Mouse (Mus musculus): ENCODE results near the gene Dgkk. TPM values are rescaled to one million over a fixed set of nuclear protein-coding genes. Genes with fewer than 3 reads are reported as not detected.
"Not testable (repeated sequence)": the region's sequence is repeated elsewhere in the genome, so short reads cannot be mapped to it uniquely, and the experiment has no call there.

The Dgkk gene
- 0.34 and 0.44 TPM in 2 replicates for polyA plus RNA-seq (2016; fragmentation: Nextera tagmentation; extraction: Ambion mirVana)

DNA sequence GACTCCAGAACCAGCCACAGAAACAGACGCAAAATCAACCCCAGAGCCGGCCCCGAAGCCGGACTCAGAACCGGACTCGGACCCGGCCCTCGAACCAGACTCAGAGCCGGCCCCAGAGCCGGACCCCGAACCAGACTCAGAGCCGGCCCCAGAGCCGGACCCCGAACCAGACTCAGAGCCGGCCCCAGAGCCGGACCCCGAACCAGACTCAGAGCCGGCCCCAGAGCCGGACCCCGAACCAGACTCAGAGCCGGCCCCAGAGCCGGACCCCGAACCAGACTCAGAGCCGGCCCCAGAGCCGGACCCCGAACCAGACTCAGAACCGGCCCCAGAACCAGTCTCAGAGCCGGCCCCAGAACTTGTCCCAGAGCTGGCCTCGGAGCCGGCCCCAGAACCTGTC lies at the start of gene Dgkk:
Gene Dgkk, plus strand, starts transcription at position 301 of the 400 bp plus-strand sequence.
- peaks cover 38% of the 10 kb centered on the region for H3K27me3 ChIP-seq (ENCODE audit: low read depth, poor library complexity, severe bottlenecking)
- H3K36me3 ChIP-seq; H3K4me1 ChIP-seq; DNase-seq (ENCODE audit: low spot score); H3K27ac ChIP-seq (replicated peaks); H3K9me3 ChIP-seq (replicated peaks): not testable (repeated sequence)
- H3K4me3 ChIP-seq: peak within 1 kb of the TSS; percentile 52
- WGBS: 33% methylated on average over 20 of the region's 30 CpGs

DNA sequence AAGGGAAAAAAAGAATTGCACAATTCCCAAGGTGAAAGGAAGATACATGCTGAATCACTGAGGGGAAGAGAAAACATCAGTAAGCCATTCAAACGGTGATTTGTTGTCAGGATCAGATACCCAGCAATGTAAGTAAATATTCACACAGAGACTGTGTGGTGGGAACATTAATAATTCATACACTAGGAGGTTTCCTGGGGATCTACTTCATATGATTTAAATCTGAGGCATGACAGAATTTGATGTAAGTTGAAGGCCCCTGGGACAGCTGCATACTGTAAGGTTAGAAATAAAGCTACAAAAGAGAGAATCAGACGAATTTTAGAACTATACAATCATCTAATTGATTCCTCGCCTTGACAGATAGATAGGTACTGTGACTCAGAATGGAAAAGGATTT lies 45.1 kb upstream of the Dgkk start:
- Histone ChIP-seq H3K4me1 (no peaks in the 10 kb centered on the region), H3K36me3 (no peaks in the 10 kb centered on the region), H3K27me3 (ENCODE audit: low read depth, poor library complexity, severe bottlenecking) (no peaks in the 10 kb centered on the region), H3K9me3 (replicated peaks) (no peaks in the 10 kb centered on the region), H3K4me3 (no peak overlapping the region), H3K27ac (replicated peaks) (no peak overlapping the region)
- 71% methylated on average over 3 of the region's 3 CpGs for WGBS
- DNase-seq (ENCODE audit: low spot score): no peak

DNA sequence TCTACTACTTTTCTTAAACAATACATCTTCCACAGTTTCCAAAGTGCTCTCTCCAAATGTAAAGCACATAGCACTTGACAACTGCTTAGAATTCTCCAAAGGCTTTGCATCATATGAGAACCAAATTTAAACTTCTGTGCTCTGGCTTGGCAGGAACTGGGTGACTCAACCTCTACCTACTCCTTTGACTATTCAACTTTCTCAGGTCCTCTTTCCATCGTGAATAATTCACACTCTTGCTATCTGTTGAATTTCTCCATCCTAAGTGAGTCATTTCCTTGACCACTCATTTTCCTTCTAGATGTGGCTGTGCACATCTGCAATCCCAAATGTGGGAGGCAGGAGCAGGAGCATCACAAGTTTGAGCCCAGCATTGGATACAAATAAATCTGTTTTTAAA lies 28.4 kb upstream of the Dgkk start:
- H3K4me3 ChIP-seq: no peak overlapping the region

DNA sequence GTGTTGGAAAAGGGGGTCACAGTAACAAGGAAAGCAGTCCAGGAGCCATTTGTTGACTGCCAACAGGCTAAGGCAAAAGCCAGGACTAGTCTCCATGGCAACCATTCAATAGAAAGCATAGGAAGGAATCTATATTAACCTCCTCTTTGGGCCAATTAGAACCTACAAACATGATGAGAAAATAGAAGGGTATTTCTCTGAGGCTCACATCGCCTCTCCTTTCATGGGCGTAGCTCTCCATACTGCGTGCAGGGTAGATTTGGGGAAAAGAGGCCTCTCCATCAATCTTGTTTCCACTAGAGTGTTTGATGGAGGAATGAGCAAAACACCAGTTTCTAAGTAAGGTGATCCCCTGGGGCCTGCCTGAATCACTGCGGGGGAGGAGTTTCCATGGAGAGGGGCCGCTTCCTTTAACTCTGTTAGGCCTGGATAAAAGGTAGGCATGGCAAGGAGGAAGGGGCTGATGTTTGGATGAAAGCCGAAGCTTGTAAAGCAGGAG lies 27.5 kb upstream of the Dgkk start:
- no peaks in the 10 kb centered on the region for H3K36me3 ChIP-seq
- no peak overlapping the region for H3K27ac ChIP-seq (replicated peaks)
- peaks cover 5% of the 10 kb centered on the region for H3K4me1 ChIP-seq
- H3K9me3 ChIP-seq (replicated peaks): no peaks in the 10 kb centered on the region
- WGBS: 33% methylated on average over 6 of the region's 6 CpGs
- no peaks in the 10 kb centered on the region for H3K27me3 ChIP-seq (ENCODE audit: low read depth, poor library complexity, severe bottlenecking)
- DNase-seq (ENCODE audit: low spot score): peak; percentile 13
- H3K4me3 ChIP-seq: no peak overlapping the region

More for the DNA sequence above, 28.4 kb upstream of the Dgkk start:
- WGBS: 65% methylated on average over 1 of the region's 1 CpGs
- no peaks in the 10 kb centered on the region for H3K36me3 ChIP-seq
- H3K9me3 ChIP-seq (replicated peaks): no peaks in the 10 kb centered on the region
- no peak for DNase-seq (ENCODE audit: low spot score)
- H3K27me3 ChIP-seq (ENCODE audit: low read depth, poor library complexity, severe bottlenecking): no peaks in the 10 kb centered on the region
- H3K4me1 ChIP-seq: peaks cover 5% of the 10 kb centered on the region
- H3K27ac ChIP-seq (replicated peaks): no peak overlapping the region

DNA sequence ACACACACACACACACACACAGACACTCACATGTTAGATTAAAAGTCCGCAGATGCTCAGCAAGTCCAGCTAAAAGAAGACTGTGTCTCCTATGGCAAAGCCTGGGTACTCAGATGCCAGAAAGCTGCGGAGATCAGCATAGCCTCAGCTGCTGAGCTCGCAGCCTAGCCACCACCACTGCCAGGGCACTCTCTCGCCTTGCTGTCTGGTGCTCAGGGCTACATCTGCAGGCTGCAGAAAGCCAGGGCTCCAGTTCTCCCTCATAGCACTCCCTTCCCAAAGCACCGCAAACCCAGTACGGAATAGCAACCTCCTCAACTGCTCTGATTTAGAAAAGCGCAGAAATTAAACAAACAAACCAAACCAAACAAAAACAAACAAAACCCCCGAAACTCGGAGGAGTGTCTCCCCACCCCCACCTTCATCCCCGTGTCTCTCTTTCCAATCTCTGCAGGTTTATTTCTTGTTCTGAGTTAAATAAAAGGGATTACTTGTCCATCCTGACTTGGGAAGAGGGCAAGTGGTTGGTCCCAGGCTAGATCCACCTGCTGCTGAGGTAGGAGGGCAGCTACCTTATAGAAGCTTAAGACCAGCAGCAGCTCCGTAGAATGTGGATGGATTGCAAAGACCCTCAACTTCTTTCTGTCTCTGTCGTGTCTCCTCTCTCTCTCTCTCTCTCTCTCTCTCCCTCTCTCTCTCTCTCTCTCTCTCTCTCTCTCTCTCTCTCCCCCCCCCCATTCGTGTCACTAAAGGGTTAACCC lies 1.4 kb upstream of the Dgkk start:
- DNase-seq (ENCODE audit: low spot score): peak; percentile 13
- H3K36me3 ChIP-seq: no peaks in the 10 kb centered on the region
- peaks cover 10% of the 10 kb centered on the region for H3K4me1 ChIP-seq
- H3K27me3 ChIP-seq (ENCODE audit: low read depth, poor library complexity, severe bottlenecking): peaks cover 38% of the 10 kb centered on the region
- no peak overlapping the region for H3K27ac ChIP-seq (replicated peaks)
- H3K4me3 ChIP-seq: peak overlapping the region; percentile 52
- H3K9me3 ChIP-seq (replicated peaks): peaks cover 3% of the 10 kb centered on the region; the same call in 1 of the 2 replicates
- WGBS: 18% methylated on average over 12 of the region's 13 CpGs

DNA sequence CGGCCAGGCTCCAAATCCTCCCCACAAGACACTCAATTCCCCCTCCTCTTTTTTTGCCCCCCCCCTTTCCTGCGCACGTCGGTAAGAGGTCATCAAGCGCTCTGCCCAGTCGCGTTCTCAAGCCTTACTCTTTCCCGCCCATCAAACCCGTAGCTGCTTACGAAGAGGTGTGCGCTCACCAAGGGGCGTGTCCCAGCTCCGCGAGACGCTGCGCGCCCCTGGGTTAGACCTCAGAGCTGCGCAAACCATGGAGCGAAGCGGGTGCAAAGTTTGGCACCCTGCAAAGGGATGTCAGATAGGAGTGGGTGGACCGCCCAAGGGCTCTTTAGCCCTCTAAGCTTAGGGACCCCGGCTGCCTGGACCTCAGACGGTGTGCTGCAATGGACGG lies 862 bp upstream of the Dgkk start:
- Histone ChIP-seq H3K36me3 (no peaks in the 10 kb centered on the region), H3K4me3 (peak overlapping the region; percentile 52), H3K4me1 (peaks cover 10% of the 10 kb centered on the region), H3K9me3 (replicated peaks) (peaks cover 3% of the 10 kb centered on the region; the same call in 1 of the 2 replicates), H3K27me3 (ENCODE audit: low read depth, poor library complexity, severe bottlenecking) (peaks cover 38% of the 10 kb centered on the region), H3K27ac (replicated peaks) (no peak overlapping the region)
- 14% methylated on average over 19 of the region's 24 CpGs for whole genome bisulfite sequencing
- peak; percentile 56 for DNase-seq (ENCODE audit: low spot score)

DNA sequence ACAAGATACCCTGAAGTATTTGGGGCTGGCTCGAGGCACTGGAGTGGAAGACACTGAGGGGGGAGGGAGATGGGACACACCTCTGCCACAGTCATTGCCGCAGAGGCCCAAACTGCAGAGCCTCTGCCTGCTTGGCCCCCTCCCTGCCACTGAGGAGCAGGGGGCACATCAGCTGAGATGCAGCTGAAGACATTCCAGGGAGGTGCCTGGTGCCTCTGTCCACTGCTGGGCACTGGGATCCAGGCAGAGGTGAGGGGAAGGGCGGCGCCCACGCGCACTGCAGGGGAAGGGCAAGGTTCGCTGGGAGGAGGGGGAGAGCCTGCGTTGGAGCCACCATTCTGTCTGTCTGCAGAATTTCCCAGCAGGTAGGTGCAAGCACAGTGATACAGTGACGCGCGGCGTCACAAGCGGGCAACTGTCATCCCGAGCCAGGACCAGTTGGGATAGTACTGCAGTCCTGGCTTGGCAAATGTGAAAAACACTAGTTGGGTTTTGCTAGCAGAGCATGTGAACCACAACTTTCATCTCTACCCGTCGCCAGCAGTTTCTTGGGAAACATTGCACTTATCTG lies 948 bp downstream of the Dgkk start:
- Histone ChIP-seq H3K36me3 (no peaks in the 10 kb centered on the region), H3K4me1 (peaks cover 10% of the 10 kb centered on the region), H3K27ac (replicated peaks) (no peak overlapping the region), H3K9me3 (replicated peaks) (peaks cover 3% of the 10 kb centered on the region; the same call in 1 of the 2 replicates), H3K4me3 (peak overlapping the region; percentile 43), H3K27me3 (ENCODE audit: low read depth, poor library complexity, severe bottlenecking) (peaks cover 38% of the 10 kb centered on the region)
- WGBS: 29% methylated on average over 15 of the region's 16 CpGs
- DNase-seq (ENCODE audit: low spot score): peak; percentile 12

DNA sequence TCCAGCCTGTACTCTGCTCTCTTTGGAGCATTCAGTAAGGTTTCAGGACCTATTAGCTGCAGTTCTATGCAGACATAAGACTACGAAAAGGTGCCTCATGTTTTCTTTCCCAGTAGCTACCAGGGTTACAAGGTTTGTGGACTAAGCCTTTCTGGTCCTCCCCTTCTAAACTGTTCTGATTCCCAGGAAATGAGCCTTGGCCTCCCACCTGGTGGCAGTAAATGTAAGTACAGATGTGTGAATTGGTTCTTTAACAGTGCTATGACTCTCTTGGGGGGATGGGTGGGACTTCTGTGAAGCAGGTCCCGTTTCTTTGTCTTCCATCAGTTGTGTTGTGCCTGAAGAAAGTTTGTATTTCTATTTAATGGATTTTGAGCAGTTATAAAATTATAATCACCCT lies 53.4 kb downstream of the Dgkk start:
- no peak for DNase-seq (ENCODE audit: low spot score)
- Histone ChIP-seq H3K36me3 (no peaks in the 10 kb centered on the region), H3K27ac (replicated peaks) (no peak overlapping the region), H3K9me3 (replicated peaks) (no peaks in the 10 kb centered on the region), H3K27me3 (ENCODE audit: low read depth, poor library complexity, severe bottlenecking) (no peaks in the 10 kb centered on the region), H3K4me3 (no peak overlapping the region), H3K4me1 (no peaks in the 10 kb centered on the region)
- 57% methylated on average over 2 of the region's 2 CpGs for WGBS

DNA sequence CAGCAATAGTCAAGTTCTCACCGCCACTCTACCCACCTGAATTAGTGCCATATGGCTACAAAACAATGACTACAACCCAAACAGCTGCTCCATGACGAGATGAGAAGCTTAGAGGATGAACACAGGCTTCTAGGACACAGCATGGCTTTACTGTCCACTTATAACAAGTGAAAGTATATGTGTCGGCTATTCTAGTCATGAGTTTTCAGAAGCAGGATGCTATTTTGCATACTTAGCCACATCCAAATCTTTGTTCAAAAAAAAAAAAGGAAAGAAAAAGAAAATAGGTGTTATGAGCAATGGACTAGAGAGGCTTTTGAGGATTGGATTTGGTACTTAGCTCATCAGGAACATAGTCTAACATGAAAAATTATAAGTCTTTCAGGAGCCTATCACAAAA lies 74.4 kb downstream of the Dgkk start:
- Histone ChIP-seq H3K9me3 (replicated peaks) (no peaks in the 10 kb centered on the region), H3K4me3 (no peak overlapping the region), H3K36me3 (no peaks in the 10 kb centered on the region), H3K27ac (replicated peaks) (no peak overlapping the region), H3K27me3 (ENCODE audit: low read depth, poor library complexity, severe bottlenecking) (no peaks in the 10 kb centered on the region), H3K4me1 (no peaks in the 10 kb centered on the region)
- WGBS: 69% methylated on average over 3 of the region's 3 CpGs
- no peak for DNase-seq (ENCODE audit: low spot score)

DNA sequence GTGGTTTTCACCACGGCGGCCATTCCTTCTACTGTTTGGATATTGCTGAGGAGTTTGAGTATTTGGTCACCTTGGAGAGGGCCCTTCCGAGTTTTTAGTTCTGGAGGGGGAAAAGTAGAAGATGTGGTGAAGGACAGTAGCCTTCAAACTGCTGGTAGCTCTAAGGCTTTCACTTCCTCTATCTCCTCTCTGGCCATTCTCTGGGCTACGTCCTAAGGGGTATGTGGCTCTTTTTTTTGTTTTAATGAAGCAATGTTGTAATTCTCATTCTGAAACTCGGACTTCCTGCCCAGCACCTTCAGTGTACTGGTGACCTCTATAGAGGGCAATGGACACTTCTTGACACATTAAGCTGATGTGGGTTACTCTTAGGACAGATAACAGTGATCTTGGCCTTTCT lies 75.0 kb downstream of the Dgkk start:
- Histone ChIP-seq H3K36me3 (no peaks in the 10 kb centered on the region), H3K27ac (replicated peaks) (no peak overlapping the region), H3K27me3 (ENCODE audit: low read depth, poor library complexity, severe bottlenecking) (no peaks in the 10 kb centered on the region), H3K4me3 (no peak overlapping the region), H3K9me3 (replicated peaks) (no peaks in the 10 kb centered on the region), H3K4me1 (no peaks in the 10 kb centered on the region)
- DNase-seq (ENCODE audit: low spot score): no peak
- WGBS: 81% methylated on average over 5 of the region's 5 CpGs

DNA sequence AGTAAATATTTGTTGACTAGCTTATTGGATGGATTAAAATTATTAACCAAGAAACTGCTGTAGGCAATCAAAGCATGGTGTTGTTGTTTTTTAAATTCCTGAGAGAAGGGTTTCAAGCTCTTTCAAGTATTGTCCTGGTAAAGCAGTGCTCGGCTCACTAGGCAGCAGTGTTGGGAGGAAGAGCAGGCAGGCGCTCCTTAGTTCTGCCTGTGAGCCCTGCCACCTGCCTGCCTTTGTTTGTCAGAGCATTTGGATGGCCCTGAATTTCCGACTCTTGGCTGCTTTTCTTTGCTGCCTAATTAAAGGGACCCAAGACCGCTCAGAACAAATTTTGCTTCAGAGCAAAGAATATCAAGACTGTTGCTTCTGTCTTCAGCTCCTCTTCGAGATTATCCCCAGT lies 114.8 kb downstream of the Dgkk start:
- no peaks in the 10 kb centered on the region for H3K27me3 ChIP-seq (ENCODE audit: low read depth, poor library complexity, severe bottlenecking)
- 28% methylated on average over 5 of the region's 5 CpGs for WGBS
- H3K9me3 ChIP-seq (replicated peaks): no peaks in the 10 kb centered on the region
- no peak overlapping the region for H3K4me3 ChIP-seq
- H3K4me1 ChIP-seq: peaks cover 8% of the 10 kb centered on the region; the same call in 1 of the 2 replicates
- no peak overlapping the region for H3K27ac ChIP-seq (replicated peaks)
- no peaks in the 10 kb centered on the region for H3K36me3 ChIP-seq
- DNase-seq (ENCODE audit: low spot score): peak; percentile 11

DNA sequence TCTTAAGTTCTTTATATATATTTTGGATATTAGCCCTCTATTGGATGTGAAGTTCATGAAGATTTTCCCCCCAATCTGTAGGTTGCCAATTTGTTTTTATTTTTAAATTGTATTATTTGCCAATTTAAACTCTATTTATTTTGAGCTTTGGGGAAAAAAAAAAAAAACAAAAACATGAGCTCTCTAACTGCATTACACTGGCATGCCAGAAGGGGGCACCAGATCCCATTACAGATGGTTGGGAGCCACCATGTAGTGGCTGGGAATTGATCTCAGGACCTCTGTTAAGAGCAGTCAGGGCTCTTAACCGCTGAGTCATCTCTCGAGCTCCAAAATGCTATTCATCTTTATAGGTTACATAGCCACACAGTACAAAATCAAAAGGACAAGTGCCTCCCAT lies 131.9 kb downstream of the Dgkk start:
- no peak overlapping the region for H3K4me3 ChIP-seq
- WGBS: 94% methylated on average over 2 of the region's 2 CpGs
- H3K27me3 ChIP-seq (ENCODE audit: low read depth, poor library complexity, severe bottlenecking): no peaks in the 10 kb centered on the region
- 0 out of 2 replicates have a peak, but pooled peaks cover 3% of the 10 kb centered on the region for H3K9me3 ChIP-seq (replicated peaks)
- H3K36me3 ChIP-seq: no peaks in the 10 kb centered on the region
- no peak for DNase-seq (ENCODE audit: low spot score)
- no peaks in the 10 kb centered on the region for H3K4me1 ChIP-seq
- no peak overlapping the region for H3K27ac ChIP-seq (replicated peaks)

DNA sequence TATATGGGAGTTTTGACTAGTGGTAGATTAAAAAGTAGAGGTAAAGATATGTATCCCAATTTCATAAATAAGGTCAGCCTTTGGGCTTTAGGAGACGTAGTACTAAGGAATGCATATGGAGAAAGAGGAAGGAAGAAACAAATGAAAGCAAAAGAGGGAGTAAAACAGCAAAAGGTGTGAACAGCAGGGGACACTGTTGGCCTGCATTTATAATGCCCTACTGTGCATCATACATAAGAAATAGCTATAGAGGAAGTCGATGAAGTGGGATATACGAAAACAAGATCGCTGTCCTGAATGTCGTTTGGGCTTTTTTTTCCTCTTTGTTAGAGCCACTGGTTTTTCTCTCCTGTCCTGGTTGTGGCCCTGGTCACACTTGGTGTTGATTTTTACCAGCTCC lies 143.1 kb downstream of the Dgkk start:
- Histone ChIP-seq H3K4me3 (no peak overlapping the region), H3K36me3 (no peaks in the 10 kb centered on the region), H3K27me3 (ENCODE audit: low read depth, poor library complexity, severe bottlenecking) (no peaks in the 10 kb centered on the region), H3K4me1 (no peaks in the 10 kb centered on the region), H3K27ac (replicated peaks) (no peak overlapping the region), H3K9me3 (replicated peaks) (no peaks in the 10 kb centered on the region)
- WGBS: 81% methylated on average over 5 of the region's 5 CpGs
- no peak for DNase-seq (ENCODE audit: low spot score)

Data from midbrain, embryonic 10.5 days (tissue).